Mouse (Mus musculus) ES-CJ7 (cell line): Measurements from ENCODE around the gene Gm20403.
"Not testable (repeated sequence)": the region's sequence is repeated elsewhere in the genome, so short reads cannot be mapped to it uniquely, and the experiment has no call there.

ENCODE experiments used
- DNase-seq: peaks from one replicate; pipeline ENCODE4 v3.0.0; 2011; ENCODE audit warnings: low read depth, low spot score

The Gm20403 gene

DNA sequence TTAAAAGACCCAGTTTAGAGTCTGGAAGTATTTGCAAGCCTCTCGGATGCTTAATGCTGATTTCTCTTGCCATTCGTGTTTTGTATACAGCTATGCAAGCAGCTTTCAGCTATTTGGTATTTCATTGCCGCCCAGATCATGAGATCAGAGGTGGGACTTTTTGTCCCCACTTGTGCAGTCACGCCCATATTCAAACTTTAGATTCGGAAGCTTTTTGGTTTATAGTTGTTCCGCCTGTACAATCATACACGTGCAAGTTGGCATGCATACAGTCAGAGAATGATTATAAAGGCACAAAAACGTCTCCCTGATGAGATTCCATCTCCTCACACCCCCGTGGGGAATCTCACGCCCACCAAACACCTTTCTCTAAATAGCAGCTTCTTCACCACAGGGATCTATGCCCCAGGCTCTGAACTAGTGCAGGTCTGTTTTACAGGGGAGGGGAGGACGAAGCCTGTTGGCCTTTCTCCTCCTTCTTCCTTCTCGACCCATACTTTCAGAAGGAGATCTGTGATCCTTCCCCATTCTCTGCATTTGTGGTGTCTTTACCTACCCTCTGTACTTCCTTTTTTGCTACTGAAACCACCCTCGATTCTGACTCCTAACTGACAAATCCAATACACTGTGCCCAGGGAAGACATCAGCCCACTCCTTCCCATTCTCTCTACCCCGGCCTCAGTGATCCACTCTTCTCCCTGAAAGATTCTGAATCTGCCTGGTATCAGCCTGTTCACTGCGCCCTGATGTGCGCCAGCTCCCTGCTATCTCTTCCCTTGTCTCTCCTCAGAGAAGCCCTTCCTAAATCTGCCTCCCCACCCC lies 7.1 kb upstream of the Gm20403 start:
- no peak for DNase-seq

DNA sequence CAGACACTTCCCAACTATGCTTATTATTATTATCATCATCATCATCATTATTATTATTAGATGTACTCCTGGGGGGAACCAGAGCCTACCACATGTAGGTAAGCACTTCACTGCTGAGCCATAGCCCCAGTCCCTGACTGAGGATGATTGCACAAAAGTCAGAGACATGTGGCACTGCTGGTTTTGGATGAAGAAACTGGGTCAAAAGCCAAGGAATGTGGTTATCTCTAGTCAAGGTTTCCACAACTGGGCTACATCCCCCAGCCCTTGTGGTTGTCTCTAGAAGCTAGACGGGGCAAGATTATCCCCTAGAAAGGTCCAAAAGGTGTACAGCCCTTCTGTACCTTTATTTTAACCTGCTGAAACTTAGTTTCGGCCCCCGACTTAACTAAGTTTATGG lies 6.5 kb upstream of the Gm20403 start:
- DNase-seq = no peak

DNA sequence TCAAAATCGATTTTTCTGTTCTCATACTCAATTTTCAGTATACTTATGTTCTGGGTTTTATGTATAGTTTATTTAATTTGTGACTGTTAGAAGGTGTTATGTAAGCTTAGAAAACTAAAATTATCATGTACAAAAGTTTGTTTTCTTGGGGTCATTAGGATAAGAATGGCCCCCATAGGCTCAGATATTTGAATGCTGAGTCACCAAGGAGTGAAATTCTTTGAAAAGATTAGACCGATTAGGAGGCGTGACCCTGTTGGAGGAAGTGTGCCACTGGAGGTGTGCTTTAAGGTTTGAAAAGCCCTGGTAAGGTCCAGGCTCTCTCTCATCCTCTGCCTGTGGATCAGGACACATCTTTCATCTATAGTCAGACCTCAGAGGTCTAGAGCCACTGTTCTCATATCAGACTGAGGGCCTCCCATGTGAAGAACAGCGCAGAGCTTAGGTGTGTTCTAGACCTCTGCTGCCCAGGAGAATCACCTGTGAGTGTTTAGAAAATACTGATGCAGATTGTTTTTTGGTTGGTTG lies 2.1 kb upstream of the Gm20403 start:
- peak; percentile 38 for DNase-seq

DNA sequence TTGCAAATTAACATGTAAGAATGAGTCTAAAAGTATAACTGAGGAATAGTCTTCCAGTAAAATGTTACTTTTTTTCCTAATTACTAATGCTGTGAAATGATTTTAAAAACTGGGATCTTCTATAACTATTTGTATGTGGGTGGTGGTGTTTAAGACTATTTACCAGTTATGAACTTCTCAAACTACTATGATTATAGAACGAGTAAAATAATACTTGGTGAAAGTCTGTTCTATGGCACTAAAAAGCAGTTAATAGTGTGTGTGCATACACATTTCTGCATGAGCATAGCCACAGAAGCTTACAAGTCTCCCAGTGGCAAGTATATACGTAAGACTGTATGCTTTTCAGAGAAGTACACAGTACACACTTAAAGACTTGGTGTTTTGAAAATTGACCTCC lies 827 bp upstream of the Gm20403 start:
- no peak for DNase-seq

DNA sequence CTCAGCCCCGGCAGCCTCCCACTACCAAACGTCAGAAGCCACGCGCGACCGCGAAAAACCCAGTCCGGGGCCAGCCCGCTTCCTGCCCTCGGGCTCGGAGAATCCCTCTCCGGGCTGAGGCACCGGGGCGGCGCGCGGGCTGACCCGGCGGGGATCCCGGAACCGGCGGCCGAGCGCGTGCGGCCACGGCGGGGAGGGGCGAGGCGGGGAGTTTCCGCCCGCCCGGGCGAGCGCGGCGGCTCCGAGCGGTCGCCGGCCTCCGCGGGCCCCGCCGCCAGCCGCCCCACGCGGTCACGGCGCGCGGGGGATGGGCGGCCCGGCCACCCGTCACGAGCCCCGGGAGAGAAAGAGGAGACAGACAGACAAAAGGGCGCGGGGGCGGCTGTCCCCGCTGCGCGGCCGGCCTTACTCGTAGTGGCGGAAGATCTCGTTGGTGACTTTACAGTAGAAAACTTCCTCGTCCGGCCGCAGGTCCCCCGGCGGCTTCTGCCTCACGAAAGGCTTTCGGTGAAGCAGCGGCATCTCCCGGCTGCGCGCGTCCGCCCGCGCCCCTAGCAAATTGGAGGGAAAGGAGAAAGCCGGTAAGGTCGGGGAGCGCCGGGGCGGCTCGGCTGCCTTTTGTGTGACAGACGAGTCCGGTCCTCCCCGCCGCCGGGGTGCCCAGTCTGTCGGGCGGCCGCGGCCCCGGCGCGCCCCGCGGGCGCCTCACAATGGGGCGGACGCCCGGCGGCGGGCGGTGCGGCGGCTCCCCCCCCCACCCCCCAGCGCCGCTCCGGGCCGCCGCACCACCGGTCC lies 875 bp downstream of the Gm20403 start:
- DNase-seq = peak; percentile 31

DNA sequence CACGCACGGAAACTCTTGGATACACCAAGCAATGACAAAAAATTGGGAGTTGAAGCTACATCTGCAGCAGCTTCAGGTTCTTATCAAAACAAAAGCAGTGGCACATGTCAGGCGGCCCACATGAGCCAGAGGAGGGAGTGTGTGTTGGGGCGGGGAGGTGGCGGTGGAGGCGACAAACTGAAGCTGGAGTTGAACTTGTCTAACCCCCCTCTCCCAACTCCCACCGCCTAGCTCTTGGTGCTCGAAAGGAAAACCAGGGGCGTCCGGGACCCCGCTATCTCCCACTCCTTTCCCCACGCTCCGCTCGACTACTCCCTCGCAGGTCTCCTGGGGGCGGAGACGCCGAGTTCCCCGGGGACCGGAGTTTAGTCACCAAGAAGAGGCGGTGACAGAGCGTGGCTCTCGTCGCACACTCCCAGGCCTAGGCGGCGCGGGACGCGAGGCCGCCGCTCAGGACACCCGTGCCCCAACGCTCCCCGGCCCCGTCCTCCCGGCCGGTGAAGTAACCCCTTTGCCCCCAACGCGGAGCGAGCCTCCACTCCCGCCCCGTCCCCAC lies 1.6 kb downstream of the Gm20403 start:
- peak; percentile 49 for DNase-seq

DNA sequence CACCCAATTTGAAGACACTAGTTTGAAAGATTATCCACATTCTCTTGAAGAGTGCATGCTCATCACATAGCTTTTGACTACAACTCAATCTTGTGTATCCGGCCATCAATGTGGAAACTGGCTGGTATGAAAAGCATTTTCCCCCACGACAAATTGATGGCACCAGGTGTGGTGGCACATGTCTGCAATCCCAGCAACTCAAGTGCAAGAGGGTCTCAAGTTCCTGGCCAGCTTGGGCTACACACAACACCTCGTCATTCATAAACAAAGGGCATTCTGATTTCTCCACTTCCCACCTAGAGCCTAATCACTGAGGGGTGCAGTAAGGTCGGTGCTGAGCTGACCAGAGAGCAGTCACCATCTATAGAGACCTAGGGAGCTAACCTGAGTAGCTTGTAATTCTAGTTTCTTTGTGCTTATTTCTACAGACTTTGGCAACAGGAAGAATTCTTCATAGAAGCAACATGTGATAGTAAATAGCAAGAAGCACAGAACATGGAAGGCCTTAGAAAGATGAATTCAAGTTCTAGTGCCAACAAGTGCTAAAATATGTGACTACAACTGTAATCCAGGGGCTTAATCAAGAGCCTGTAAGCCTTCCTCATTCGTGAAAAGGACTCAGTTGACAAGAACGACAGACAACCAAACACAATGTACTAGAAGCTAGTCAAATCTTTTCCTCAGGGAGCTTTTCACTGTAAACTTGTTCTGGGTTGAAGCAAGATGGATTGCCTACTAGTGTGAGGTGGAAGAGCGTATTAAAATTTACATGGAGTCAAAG lies 3.2 kb downstream of the Gm20403 start:
- no peak for DNase-seq

DNA sequence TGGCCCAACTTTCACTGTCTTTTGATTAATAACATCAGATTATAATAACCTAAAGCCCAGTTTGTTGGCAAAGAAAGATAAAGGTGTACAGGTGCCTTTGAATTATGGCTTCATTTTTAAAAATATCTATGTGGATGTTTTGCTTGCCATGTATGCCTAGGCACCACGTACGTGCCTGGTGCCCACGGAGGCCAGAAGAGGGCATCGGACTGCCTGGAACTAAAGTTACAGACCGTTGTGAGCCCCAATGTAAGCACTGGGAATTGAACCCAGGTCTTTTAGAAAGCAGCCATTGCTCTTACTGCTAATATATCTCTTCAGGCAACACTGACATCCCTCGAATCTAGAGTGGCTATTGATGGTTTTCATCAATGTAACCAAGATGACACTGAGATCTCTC lies 4.4 kb downstream of the Gm20403 start:
- no peak for DNase-seq

DNA sequence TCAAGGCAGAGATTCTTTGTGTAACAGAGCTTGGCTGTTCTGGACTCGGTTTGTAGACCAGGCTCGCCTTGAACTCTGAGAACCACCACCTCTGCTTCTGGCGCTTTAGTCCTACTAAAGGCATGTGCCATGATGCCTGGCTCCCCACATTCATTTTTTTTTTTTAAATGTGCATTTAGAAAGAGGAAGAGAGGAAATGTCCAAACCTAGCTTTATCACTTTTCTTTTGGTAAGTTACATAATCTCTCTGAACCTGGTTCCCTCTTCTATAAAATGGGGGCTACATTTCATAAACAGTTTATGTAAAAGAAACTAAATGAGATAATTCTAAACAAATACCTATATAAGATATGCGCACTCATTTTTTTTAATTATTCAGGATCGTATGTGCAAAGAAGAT lies 5.4 kb downstream of the Gm20403 start:
- no peak for DNase-seq

DNA sequence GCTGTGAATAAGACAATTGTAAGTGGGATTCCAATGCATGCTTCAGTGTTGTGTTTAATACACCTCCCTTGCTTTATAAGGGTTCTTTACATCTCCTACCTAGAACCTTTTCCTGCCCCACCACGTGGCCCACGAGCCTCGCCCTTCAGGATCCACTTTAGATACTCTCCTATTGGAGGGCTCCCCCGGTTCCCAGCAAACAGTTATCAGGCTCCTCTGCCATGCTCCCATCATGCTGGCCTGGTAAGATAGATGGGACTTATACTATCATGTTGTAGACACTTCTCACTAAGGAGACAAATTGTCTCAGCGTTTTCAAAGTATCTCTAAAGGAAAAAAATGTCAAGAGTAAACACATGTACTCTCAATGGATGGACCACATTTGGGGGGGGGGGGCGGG lies 5.8 kb downstream of the Gm20403 start:
- DNase-seq = no peak

DNA sequence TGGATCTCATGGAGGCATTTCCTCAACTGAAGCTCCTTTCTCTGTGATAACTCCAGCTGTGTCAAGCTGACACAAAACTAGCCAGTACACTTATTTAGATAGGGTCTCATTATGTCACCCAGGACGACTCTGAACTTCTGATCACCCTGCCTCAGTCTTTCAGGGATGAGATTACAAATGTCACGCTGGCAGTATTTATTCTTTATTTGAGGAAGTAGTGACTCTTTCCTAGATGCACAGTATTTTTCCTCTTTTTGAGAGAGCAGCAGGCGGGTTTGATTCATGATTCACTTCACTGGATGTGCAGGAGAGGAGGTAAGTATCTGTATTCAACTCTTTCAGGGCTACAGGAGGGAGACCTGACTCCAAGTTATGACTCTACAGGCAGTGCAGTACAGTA lies 17.3 kb downstream of the Gm20403 start:
- no peak for DNase-seq

DNA sequence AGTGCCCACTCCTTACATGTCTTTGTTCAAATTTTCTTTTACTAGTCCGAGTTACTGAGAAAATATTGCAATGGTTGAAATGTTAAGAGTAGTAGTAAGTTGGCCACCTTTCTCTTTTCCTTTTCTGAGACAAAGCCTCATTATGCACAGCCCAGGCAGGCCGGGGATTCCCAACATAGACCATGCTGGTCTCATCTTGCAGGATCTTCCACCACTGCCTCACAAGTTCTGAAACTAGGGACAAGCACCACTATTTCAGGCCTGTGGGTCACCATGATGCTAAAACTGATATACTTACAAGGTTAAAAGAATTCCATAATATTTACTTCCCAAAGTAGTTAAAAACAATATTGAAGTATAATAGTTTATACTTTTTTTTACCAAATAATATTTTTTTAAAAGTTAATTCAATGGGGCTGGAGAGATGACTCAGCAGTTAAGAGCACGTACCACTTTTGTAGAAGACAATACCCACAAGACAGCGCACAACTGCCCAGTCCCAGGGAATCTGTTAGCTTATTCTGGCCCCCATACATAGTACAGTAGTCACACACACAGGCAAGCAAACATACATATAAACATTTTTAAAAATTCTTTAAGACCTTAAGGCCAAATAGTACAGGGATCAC lies 20.7 kb downstream of the Gm20403 start:
- DNase-seq = no peak

DNA sequence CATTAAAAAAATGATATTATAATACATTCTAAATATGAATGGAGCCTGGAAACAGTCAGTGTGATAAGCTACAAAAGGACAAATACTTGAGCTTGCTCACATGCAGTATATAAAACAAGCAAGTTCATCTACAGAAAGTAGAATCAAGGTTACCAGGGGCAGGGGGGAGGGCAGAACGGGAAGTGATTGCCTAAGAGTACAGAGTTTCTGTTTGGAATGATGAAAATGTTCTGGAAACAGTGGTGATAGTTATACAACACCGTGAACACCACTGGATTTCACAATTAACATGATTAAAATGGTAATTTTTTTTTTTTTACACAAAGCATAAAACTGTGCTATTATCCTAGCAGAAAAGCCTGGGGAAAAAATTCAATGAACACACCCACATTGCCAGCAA lies 26.8 kb downstream of the Gm20403 start:
- DNase-seq = no peak

DNA sequence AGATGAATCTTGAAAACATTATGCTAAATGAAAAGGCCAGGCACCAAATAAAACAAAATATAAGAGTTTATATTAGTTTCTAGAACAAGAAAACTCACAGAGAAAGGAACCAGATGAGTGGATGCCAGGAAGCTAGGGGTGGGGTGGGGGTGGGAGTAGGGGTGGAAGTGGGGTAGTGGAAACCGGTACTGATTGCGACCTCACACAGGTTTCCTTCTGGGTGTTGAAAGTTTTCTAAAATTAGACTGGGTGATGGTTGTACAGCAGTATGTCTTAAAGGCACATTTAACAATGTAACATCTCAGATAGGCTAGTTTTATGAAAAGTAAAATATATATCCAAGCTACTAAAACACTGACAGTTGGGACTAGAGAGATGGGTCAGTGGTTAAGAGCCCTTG lies 29.4 kb downstream of the Gm20403 start:
- no peak for DNase-seq

DNA sequence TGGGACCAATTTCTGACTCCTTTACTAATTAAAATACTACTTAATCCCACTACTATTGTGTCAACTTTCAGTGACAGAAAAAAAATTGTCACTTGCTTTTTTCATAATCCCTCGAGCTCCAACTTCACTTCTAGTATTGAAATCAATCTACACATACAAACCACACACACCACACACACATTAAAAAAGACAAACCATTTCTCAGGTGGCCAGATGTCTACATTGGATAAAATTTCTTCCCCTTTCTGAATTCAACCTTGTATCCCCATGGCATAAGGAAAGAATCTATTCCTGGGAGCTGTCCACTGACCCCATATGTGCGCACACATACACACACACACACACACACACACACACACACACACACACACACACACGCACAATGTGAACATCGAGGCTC lies 29.9 kb downstream of the Gm20403 start:
- no peak for DNase-seq

DNA sequence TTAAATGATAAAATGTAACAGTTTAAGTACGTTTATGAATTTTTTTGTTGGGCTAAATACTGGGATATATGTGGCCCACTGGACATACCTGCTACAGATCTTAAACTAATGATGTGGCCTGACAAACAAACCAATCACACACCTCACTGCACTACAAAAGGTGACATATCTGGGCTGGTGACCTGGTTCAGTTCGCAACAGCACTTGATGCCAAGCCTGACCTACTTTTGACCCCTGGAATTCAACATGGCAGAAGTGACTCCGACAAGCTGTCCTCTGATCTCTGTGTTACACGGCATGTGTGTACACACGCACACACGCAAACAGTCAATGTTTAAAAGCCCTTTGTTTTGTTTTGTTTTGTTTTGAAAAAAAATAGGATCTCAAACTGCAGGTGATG lies 40.2 kb downstream of the Gm20403 start:
- no peak for DNase-seq

DNA sequence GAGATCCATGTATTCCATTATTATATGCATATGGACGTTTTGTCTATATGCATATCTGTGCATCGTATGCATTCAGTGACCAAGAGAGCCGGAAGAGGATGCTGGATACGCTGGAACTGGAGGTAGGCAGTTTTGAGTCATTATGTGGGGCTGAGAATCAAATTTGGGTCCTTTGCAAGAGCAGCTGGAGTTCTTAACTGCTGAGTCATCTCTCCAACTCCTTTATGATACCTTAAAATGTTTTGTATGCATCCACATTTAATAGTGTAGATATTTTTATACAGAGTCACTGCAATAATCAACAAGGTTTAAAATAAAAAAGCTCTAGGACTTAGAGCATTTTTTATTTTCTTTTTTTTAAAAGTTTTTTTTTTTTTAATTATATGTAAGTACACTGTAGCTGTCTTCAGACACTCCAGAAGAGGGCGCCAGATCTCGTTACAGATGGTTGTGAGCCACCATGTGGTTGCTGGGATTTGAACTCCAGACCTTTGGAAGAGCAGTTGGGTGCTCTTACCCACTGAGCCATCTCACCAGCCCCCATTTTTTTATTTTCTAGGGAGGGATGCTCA lies 43.7 kb downstream of the Gm20403 start:
- DNase-seq = not testable (repeated sequence)

DNA sequence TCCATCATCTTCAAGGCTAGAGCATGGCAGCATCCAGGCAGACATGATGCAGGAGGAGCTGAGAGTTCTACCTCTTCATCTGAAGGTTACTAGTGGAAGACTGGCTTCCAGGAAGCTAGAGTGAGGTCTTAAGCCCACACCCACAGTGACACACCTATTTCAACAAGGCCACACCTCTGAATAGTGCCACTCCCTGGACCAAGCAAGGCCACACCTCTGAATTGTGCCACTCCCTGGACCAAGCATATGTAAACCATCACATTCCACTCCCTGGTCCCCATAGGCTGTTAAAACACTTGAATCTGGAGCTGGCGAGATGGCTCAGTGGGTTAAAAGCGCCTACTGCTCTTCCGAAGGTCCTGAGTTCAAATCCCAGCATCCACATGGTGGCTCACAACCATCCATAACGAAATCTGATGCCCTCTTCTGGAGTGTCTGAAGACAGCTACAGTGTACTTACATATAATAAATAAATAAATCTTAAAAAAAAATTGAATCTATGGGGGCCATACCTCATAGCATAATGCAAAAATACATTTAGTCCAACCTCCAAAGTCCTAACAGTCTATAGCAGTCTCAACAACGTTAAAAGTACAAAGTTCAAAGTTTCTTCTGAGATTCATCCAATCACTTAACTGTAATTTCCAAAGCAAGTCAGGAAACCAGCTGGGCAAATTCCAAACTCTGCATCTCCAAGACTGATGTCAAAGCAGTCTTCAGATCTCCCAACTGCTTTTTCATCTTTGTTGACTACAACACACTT lies 48.6 kb downstream of the Gm20403 start:
- DNase-seq = peak; percentile 92
